Mouse (Mus musculus): ENCODE measurements around the gene Igll1. TPM values are rescaled to one million over a fixed set of nuclear protein-coding genes. Genes with fewer than 3 reads are reported as not detected.
"Not testable (repeated sequence)": the region's sequence is repeated elsewhere in the genome, so short reads cannot be mapped to it uniquely, and the experiment has no call there.

Gene Igll1
- polyA plus RNA-seq, 1 experiment from 2014 or later, result not detected

GRCm38 (mm10) chr16:16879025-16879424, 15.2 kb upstream of the Igll1 start:
- H3K36me3 ChIP-seq, result peaks cover 96% of the 10 kb centered on the region
- no peak overlapping the region for H3K4me2 ChIP-seq
- no peaks in the 10 kb centered on the region for H3K4me1 ChIP-seq
- ATAC-seq, result no peak
- WGBS (ENCODE audit: insufficient replicate concordance), result 72% methylated on average over 5 of the region's 5 CpGs
- H3K9ac ChIP-seq, result no peak overlapping the region
- H3K27me3 ChIP-seq (replicated peaks), result no peaks in the 10 kb centered on the region
- no peak overlapping the region for H3K4me3 ChIP-seq
- H3K9me3 ChIP-seq (replicated peaks), result no peaks in the 10 kb centered on the region
- no peak overlapping the region for H3K27ac ChIP-seq

- under 1% methylated on average over 49 of the region's 49 CpGs for WGBS (ENCODE audit: insufficient replicate concordance)
Measured at GRCm38 (mm10) chr16:16870617-16871331, 7.0 kb upstream of the Igll1 start, which contains the start of the genes Top3b and Vpreb1. TSS of gene Top3b (plus strand) at chr16:16870736. TSS of gene Vpreb1 (minus strand) at chr16:16870843.

DNA sequence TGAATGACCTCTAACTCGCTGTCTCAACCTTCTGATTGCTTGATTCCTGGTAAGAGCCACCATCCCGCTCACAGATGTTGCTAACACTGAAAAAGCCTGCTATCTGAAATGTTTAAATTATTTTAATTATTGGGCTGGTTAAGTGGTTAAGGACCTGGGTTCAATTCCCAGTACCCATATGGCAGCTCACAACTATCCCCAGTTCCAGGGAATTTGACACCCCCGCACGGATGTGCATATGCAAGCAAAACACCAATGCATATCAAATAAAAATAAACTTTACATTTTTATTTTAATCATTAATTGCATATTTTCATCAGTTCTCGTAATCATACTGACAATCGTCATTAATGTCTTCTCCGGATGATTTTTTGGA, 6.4 kb upstream of the Igll1 start:
- Histone ChIP-seq H3K36me3 (peaks cover 10% of the 10 kb centered on the region), H3K9me3 (replicated peaks) (no peaks in the 10 kb centered on the region), H3K27ac (no peak overlapping the region), H3K4me1 (peaks cover 29% of the 10 kb centered on the region), H3K9ac (peak overlapping the region; percentile 91), H3K27me3 (replicated peaks) (no peaks in the 10 kb centered on the region), H3K4me3 (peak overlapping the region; percentile 93), H3K4me2 (peak overlapping the region; percentile 79)
- no peak for ATAC-seq
- WGBS (ENCODE audit: insufficient replicate concordance), result 36% methylated on average over 7 of the region's 7 CpGs

More at GRCm38 (mm10) chr16:16870617-16871331, 7.0 kb upstream of the Igll1 start, which contains the start of the genes Top3b and Vpreb1:
- Histone ChIP-seq H3K27me3 (replicated peaks) (no peaks in the 10 kb centered on the region), H3K4me1 (peaks cover 28% of the 10 kb centered on the region), H3K9me3 (replicated peaks) (no peaks in the 10 kb centered on the region), H3K4me2 (peak within 1 kb of the TSS; percentile 79), H3K4me3 (peak within 1 kb of the TSS; percentile 93), H3K27ac (peak within 1 kb of the TSS; percentile 92), H3K9ac (peak within 1 kb of the TSS; percentile 91), H3K36me3 (peaks cover 14% of the 10 kb centered on the region)
- ATAC-seq, result peak; percentile 93

DNA sequence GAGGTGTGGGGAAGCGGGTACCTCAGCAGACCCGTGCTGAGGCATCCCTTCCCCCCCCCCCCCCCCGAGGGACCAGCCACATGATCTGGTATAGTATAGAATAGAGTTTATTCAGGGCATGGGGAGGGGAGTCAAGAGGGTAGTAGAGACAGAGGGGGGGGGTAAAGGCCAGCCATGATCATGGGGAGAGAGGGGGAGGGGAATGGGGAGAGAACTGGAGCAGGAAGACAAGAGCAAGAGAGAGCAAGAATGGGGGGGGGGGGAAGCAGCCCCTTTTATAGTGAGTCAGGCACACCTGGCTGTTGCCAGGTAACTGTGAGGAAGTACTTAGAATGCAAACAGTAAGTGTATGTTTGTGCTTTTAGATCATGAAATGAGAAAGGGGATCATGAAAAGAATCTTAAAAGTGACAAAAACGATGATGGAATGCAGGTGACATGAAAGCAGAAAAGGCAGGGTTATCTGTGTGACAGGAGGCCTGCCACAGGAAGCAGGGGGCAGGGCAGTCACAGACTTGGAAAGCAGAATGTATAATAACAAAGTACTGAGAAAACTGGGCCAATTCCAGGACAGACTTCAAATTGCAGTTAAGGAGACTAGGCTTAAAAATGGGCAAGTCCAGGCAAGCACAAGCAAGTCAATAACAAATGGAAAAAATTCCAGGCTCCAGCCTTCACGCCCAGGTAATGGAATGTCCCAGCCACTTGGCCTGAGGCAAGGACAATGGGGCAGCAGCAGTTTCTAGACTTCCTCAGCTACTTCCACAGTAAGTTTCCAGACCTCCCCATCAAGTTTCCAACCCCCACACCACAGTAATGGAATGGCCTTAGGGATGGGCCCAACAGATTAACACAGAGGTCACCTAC, 2.1 kb upstream of the Igll1 start:
- Histone ChIP-seq H3K27ac (no peak overlapping the region), H3K27me3 (replicated peaks) (no peaks in the 10 kb centered on the region), H3K9ac (no peak overlapping the region), H3K4me1 (peaks cover 10% of the 10 kb centered on the region; the same call in 1 of the 2 replicates), H3K4me2 (no peak overlapping the region), H3K36me3 (no peaks in the 10 kb centered on the region), H3K4me3 (no peak overlapping the region), H3K9me3 (replicated peaks) (no peaks in the 10 kb centered on the region)
- WGBS (ENCODE audit: insufficient replicate concordance), result 16% methylated on average over 5 of the region's 5 CpGs
- ATAC-seq, result no peak

- Histone ChIP-seq H3K27me3 (replicated peaks) (no peaks in the 10 kb centered on the region), H3K9me3 (replicated peaks) (no peaks in the 10 kb centered on the region), H3K36me3 (no peaks in the 10 kb centered on the region), H3K4me1 (peaks cover 9% of the 10 kb centered on the region; the same call in 1 of the 2 replicates), H3K4me2 (no peak overlapping the region), H3K27ac (no peak overlapping the region), H3K9ac (no peak overlapping the region), H3K4me3 (no peak overlapping the region)
- ATAC-seq, result 0 out of 2 replicates have a peak, but pooled peaks have one; percentile 36
Measured at GRCm38 (mm10) chr16:16865217-16865616, 1.4 kb upstream of the Igll1 start.

- ATAC-seq, result no peak
- H3K27me3 ChIP-seq (replicated peaks), result no peaks in the 10 kb centered on the region
- 59% methylated on average over 3 of the region's 3 CpGs for WGBS (ENCODE audit: insufficient replicate concordance)
- H3K9me3 ChIP-seq (replicated peaks), result no peaks in the 10 kb centered on the region
- H3K9ac ChIP-seq, result no peak overlapping the region
- H3K27ac ChIP-seq, result no peak overlapping the region
- H3K4me2 ChIP-seq, result no peak overlapping the region
- H3K36me3 ChIP-seq, result no peaks in the 10 kb centered on the region
- 0 out of 2 replicates have a peak, but pooled peaks cover 7% of the 10 kb centered on the region for H3K4me1 ChIP-seq
- H3K4me3 ChIP-seq, result no peak overlapping the region
Measured at GRCm38 (mm10) chr16:16862288-16862687, 1.5 kb downstream of the Igll1 start.

DNA sequence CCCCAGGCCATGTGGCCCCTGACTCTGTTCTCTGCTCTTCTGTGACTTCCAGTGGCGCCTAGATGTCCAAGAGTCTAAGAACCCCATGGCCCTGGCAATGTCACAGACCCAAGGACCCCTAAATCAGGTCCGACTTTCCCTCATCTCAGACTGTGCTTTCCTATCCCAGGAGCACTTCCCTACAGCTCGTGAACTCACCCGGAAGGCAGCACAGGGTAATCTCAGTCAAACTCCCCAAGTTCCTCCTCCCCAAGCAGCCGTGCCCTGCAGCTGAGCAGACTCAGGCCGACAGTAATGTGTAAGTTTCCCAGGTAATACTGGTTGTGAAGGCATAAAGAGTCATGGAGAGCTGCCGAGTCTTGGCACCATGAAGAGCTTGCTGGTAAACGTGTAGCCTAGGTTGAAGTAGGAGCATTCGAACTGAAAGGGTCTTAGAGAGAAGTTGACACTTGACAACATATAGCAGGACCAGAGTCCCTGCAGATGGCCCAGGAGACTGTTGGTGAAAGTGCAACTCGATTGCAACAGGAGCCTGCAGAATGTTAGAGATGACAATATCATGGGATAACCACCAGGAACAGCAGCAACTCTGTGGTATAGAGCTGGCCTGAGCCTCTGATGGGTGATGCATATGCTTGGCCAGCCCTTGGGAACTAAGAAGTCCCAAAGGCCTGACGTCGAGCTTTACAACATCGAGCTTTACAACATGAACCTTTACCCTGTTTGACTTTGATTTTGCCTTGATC, 6.9 kb downstream of the Igll1 start:
- Histone ChIP-seq H3K27me3 (replicated peaks) (no peaks in the 10 kb centered on the region), H3K4me1 (no peaks in the 10 kb centered on the region), H3K9me3 (replicated peaks) (no peaks in the 10 kb centered on the region), H3K4me2 (no peak overlapping the region), H3K27ac (no peak overlapping the region), H3K36me3 (no peaks in the 10 kb centered on the region), H3K9ac (no peak overlapping the region), H3K4me3 (no peak overlapping the region)
- ATAC-seq, result no peak
- 53% methylated on average over 13 of the region's 13 CpGs for WGBS (ENCODE audit: insufficient replicate concordance)

GRCm38 (mm10) chr16:16856054-16856453, 7.7 kb downstream of the Igll1 start:
- H3K4me1 ChIP-seq; H3K27me3 ChIP-seq (replicated peaks); H3K9me3 ChIP-seq (replicated peaks); ATAC-seq; H3K4me2 ChIP-seq; H3K4me3 ChIP-seq; H3K36me3 ChIP-seq; H3K9ac ChIP-seq; H3K27ac ChIP-seq: not testable (repeated sequence)
- WGBS (ENCODE audit: insufficient replicate concordance), result 67% methylated on average over 9 of the region's 9 CpGs

DNA sequence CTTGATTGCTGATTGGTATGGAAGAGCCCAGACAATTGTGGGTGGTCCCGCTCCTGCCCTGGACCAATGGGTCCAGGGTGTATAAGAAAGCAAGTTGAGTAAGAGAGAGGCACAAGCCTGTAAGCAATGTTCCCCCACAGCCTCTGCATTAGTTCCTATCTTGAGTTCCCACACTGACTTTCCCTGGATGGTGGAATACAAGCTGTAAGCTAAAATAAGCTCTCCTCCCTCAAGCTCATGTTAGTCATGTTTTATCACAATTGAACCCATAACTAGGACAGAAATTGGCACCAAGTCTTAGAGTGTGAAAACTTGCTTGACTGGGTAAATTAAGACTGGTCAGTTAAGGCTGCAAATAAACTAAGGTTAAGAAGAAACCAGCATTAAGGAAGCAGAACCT, 8.2 kb downstream of the Igll1 start:
- no peak for ATAC-seq
- Histone ChIP-seq H3K4me1 (no peaks in the 10 kb centered on the region), H3K4me2 (no peak overlapping the region), H3K4me3 (no peak overlapping the region), H3K27ac (no peak overlapping the region), H3K36me3 (no peaks in the 10 kb centered on the region), H3K27me3 (replicated peaks) (no peaks in the 10 kb centered on the region), H3K9me3 (replicated peaks) (no peaks in the 10 kb centered on the region), H3K9ac (no peak overlapping the region)
- WGBS (ENCODE audit: insufficient replicate concordance), result 73% methylated on average over 1 of the region's 1 CpGs

GRCm38 (mm10) chr16:16854836-16855235, 8.9 kb downstream of the Igll1 start:
- 12% methylated on average over 6 of the region's 6 CpGs for WGBS (ENCODE audit: insufficient replicate concordance)
- H3K4me1 ChIP-seq, result no peaks in the 10 kb centered on the region

DNA sequence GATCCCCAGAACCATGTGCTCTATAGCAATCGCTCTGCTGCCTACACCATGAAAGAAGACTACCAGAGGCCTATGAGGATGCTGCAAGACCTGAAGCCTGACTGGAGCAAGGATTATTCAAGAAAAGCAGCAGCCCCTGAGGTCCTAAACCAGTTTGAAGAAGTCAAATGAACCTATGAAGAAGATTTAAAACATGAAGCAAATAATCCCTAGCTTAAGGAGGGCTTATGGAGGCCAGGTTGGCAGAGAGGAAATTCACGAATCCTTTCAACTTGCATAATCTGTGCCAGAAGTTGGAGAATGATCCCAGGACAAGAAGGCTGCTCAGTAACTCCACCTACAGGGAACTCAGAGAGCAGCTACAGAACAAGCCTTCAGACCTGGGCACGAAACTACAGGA, 11.4 kb downstream of the Igll1 start:
- Histone ChIP-seq H3K27ac (no peak overlapping the region), H3K9ac (no peak overlapping the region), H3K4me3 (no peak overlapping the region), H3K4me2 (no peak overlapping the region), H3K36me3 (no peaks in the 10 kb centered on the region), H3K9me3 (replicated peaks) (no peaks in the 10 kb centered on the region), H3K4me1 (no peaks in the 10 kb centered on the region), H3K27me3 (replicated peaks) (no peaks in the 10 kb centered on the region)
- ATAC-seq, result no peak
- WGBS (ENCODE audit: insufficient replicate concordance), result 71% methylated on average over 3 of the region's 3 CpGs

More at GRCm38 (mm10) chr16:16854836-16855235, 8.9 kb downstream of the Igll1 start:
- H3K27me3 ChIP-seq (replicated peaks), result no peaks in the 10 kb centered on the region
- H3K9me3 ChIP-seq (replicated peaks), result no peaks in the 10 kb centered on the region
- no peak overlapping the region for H3K27ac ChIP-seq
- H3K4me2 ChIP-seq, result no peak overlapping the region
- no peak for ATAC-seq
- no peak overlapping the region for H3K4me3 ChIP-seq
- no peak overlapping the region for H3K9ac ChIP-seq
- H3K36me3 ChIP-seq, result no peaks in the 10 kb centered on the region

DNA sequence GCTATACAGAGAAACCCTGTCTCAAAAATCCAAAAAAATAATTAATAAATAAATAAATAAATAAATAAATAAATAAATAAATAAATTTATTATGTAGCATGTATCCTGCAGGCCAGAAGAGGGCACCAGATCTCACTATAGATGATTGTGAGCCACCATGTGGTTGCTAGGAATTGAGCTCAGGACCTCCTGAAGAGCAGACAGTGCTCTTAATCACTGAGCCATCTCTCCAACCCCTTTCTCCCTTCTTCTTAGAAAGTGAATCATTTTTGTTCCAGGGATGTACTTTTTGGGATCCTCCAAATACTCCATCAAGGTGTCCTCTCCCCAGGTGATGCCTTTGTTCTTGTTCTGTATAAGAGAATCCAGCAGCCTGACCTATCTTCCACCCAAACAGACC, 14.6 kb downstream of the Igll1 start:
- Histone ChIP-seq H3K4me1 (peaks cover 8% of the 10 kb centered on the region), H3K27me3 (replicated peaks) (no peaks in the 10 kb centered on the region), H3K9ac (no peak overlapping the region), H3K4me2 (no peak overlapping the region), H3K36me3 (no peaks in the 10 kb centered on the region), H3K9me3 (replicated peaks) (no peaks in the 10 kb centered on the region), H3K27ac (no peak overlapping the region), H3K4me3 (no peak overlapping the region)
- no peak for ATAC-seq

Data from liver, embryonic 12.5 days (tissue).